In genomic region chr10:120250911-120251683, GRCm38 (mm10) we compare ENCODE assay signal across 21 mouse cellular contexts. TPM values are rescaled to one million over a fixed set of nuclear protein-coding genes. Genes with fewer than 3 reads are reported as not detected.
DNase-seq lines count a peak whose midpoint lies in the region; ATAC-seq and TF ChIP-seq lines count a peak whose summit lies in the region.
"Had no signal": no experiment of that assay in that cellular context is flagged by ENCODE, and none has a peak within 500 bp of the region (broad histone marks: within the 10 kb centered on the region; RNA-seq: fewer than 3 reads in every experiment).

No protein-coding gene starts in this region.

- no peaks in the 10 kb centered on the region; a peak in 1 of 4 replicates for H3K27me3 ChIP-seq in MEL (ENCODE audit: control insufficient read depth in 1 of 2, insufficient read depth in 2 of 2, low read length in 2 of 2)
- H3K27me3 ChIP-seq: heart, embryonic 12.5 days; intestine, embryonic 15.5 days; neural tube, embryonic 13.5 days; Patski had no signal

- H3K79me2 ChIP-seq in MEL (ENCODE audit: control insufficient read depth, insufficient read depth, low read length, poor library complexity) = no peaks in the 10 kb centered on the region

- no peak overlapping the region for H3K27ac ChIP-seq in gastrocnemius, adult 2 months
- H3K27ac ChIP-seq in layer of hippocampus, adult 2 months = no peak overlapping the region
- no peak overlapping the region for H3K27ac ChIP-seq in MEL (ENCODE audit: control insufficient read depth, low read depth, low read length)
- H3K27ac ChIP-seq: intestine, embryonic 15.5 days; neural tube, embryonic 13.5 days had no signal

- TF ChIP-seq CTCF in gastrocnemius, adult 2 months (IDR thresholded peaks at IDR 0.05) = peak; percentile 17; the same call in 1 of the 2 replicates
- TF ChIP-seq CTCF in layer of hippocampus, adult 2 months (conservative IDR thresholded peaks at IDR 0.05) = peak; percentile 48
- peak; percentile 10 to 65 (median 33); a peak in 2 of 6 replicates for TF ChIP-seq CTCF in MEL (IDR thresholded peaks at IDR 0.05 in 2 of 3, conservative IDR thresholded peaks at IDR 0.05 in 1 of 3; ENCODE audit: control insufficient read depth in 1 of 3, insufficient read depth in 1 of 3, low read depth in 2 of 3, low read length in 3 of 3, poor library complexity in 1 of 3, severe bottlenecking in 1 of 3)

- no peak overlapping the region for H3K9ac ChIP-seq in MEL (ENCODE audit: control insufficient read depth, low read depth, low read length, poor library complexity, severe bottlenecking)
- H3K9ac ChIP-seq: heart, embryonic 12.5 days; intestine, embryonic 15.5 days; neural tube, embryonic 13.5 days had no signal

- no peak for ATAC-seq in monocyte, adult 5-6 weeks (replicated peaks; ENCODE audit: insufficient number of reproducible peaks, low FRiP score, low TSS enrichment, poor library complexity, severe bottlenecking)
- ATAC-seq: CD4-positive, CD25-positive, alpha-beta regulatory T cell, adult 4 months; forebrain, embryonic 16.5 days; intestine, embryonic 15.5 days; Patski had no signal

- intact Hi-C loops in gastrocnemius, adult 2 months (cut with DNase I) = no loop called here

- no peak overlapping the region for H3K4me3 ChIP-seq in gastrocnemius, adult 2 months
- H3K4me3 ChIP-seq in layer of hippocampus, adult 2 months = no peak overlapping the region
- no peak overlapping the region for H3K4me3 ChIP-seq in MEL (ENCODE audit: control insufficient read depth in 1 of 2, insufficient read depth in 1 of 2, low read depth in 2 of 2, low read length in 2 of 2)
- H3K4me3 ChIP-seq: heart, embryonic 12.5 days; intestine, embryonic 15.5 days; megakaryocyte, embryonic 14.5 days; neural tube, embryonic 13.5 days had no signal

- no peaks in the 10 kb centered on the region for H3K4me1 ChIP-seq in MEL (ENCODE audit: control insufficient read depth in 1 of 2, insufficient read depth in 2 of 2, low read length in 2 of 2)
- H3K4me1 ChIP-seq: intestine, embryonic 15.5 days had no signal

- no peak for DNase-seq in gastrocnemius, adult 2 months
- DNase-seq in gastrocnemius, postnatal 10 days = no peak
- no peak for DNase-seq in layer of hippocampus, adult 2 months (ENCODE audit: low spot score in 2 of 2)
- no peak for DNase-seq in layer of hippocampus, postnatal 10 days (ENCODE audit: low spot score in 2 of 2)
- DNase-seq in 416B (ENCODE audit: low read depth) = peak; percentile 21
- peak; percentile 41 for DNase-seq in MEL (ENCODE audit: low read depth, low spot score)
- DNase-seq in right cerebral cortex, adult 2 months (ENCODE audit: low spot score in 2 of 2) = no peak
- DNase-seq: cerebellum, adult 11 months; gastrocnemius, postnatal 25 days; heart, postnatal 36 days; liver; lung, adult 18-20 months; thymus, postnatal 14 days had no signal

- TF ChIP-seq RAD21 in MEL (IDR thresholded peaks at IDR 0.05; ENCODE audit: low read depth, low read length) = peak; percentile 41

- no peak for TF ChIP-seq EP300 in MEL (IDR thresholded peaks at IDR 0.05; ENCODE audit: low read depth in 1 of 2, low read length in 2 of 2)

- H3K36me3 ChIP-seq in MEL (ENCODE audit: control insufficient read depth in 1 of 2, insufficient read depth in 2 of 2, low read length in 2 of 2) = no peaks in the 10 kb centered on the region
- H3K36me3 ChIP-seq: heart, embryonic 12.5 days; intestine, embryonic 15.5 days; neural tube, embryonic 13.5 days had no signal

- H3K9me3 ChIP-seq in MEL (replicated peaks; ENCODE audit: insufficient read depth, low read length) = no peaks in the 10 kb centered on the region
- H3K9me3 ChIP-seq: heart, embryonic 12.5 days; intestine, embryonic 15.5 days; megakaryocyte, embryonic 14.5 days; neural tube, embryonic 13.5 days had no signal

- TF ChIP-seq POLR2A in MEL (IDR thresholded peaks at IDR 0.05; ENCODE audit: control insufficient read depth in 1 of 2, insufficient read depth in 1 of 2, low read depth in 1 of 2, low read length in 2 of 2, poor library complexity in 1 of 2) = no peak

TF ChIP-seq in MEL, 35 proteins besides CTCF, POLR2A, EP300 and RAD21:
- no peak for TF ChIP-seq ZNF384 (IDR thresholded peaks at IDR 0.05; ENCODE audit: low read depth, low read length)
- no peak for TF ChIP-seq MYB (IDR thresholded peaks at IDR 0.05; ENCODE audit: low read depth, low read length)
- peak; percentile 37; the same call in 1 of the 2 replicates for TF ChIP-seq SMC3 (IDR thresholded peaks at IDR 0.05; ENCODE audit: low read depth, low read length)
- no peak for TF ChIP-seq JUND (IDR thresholded peaks at IDR 0.05; ENCODE audit: low read depth, low read length)
- no peak for TF ChIP-seq USF2 (IDR thresholded peaks at IDR 0.05; ENCODE audit: borderline replicate concordance in 1 of 2, insufficient read depth in 1 of 2, low read depth in 1 of 2, low read length in 2 of 2)
- TF ChIP-seq MAX (IDR thresholded peaks at IDR 0.05; ENCODE audit: low read length) = no peak
- no peak for TF ChIP-seq MEF2A (IDR thresholded peaks at IDR 0.05; ENCODE audit: extremely low read depth, insufficient replicate concordance, low read depth, low read length, poor library complexity, severe bottlenecking)
- no peak for TF ChIP-seq ZKSCAN1 (IDR thresholded peaks at IDR 0.05; ENCODE audit: low read depth, low read length)
- no peak for TF ChIP-seq SIN3A (IDR thresholded peaks at IDR 0.05; ENCODE audit: low read length)
- no peak for TF ChIP-seq GABPA (IDR thresholded peaks at IDR 0.05; ENCODE audit: low read depth, low read length)
- TF ChIP-seq NELFE (IDR thresholded peaks at IDR 0.05; ENCODE audit: low read depth, low read length) = no peak
- TF ChIP-seq USF1 (IDR thresholded peaks at IDR 0.05; ENCODE audit: low read depth, low read length) = no peak
- TF ChIP-seq MAFK (IDR thresholded peaks at IDR 0.05; ENCODE audit: borderline replicate concordance, low read depth, low read length) = no peak
- no peak for TF ChIP-seq MYC (IDR thresholded peaks at IDR 0.05; ENCODE audit: low read depth, low read length)
- TF ChIP-seq ETS1 (IDR thresholded peaks at IDR 0.05; ENCODE audit: low read depth, low read length) = no peak
- peak; percentile 65 for TF ChIP-seq GATA1 (IDR thresholded peaks at IDR 0.05; ENCODE audit: low read depth, low read length)

RNA-seq across cellular contexts. Expression of gene Llph, which starts 24.2 kb away (rescaled TPM):
- total RNA-seq in gastrocnemius, adult 2 months (2021) = 10 to 100 TPM; 17.0 to 17.2 TPM
- total RNA-seq in gastrocnemius, postnatal 10 days (2021) = 10 to 100 TPM; 14.1 to 14.7 TPM
- 10 to 100 TPM; 15.0 to 16.1 TPM for total RNA-seq in layer of hippocampus, adult 2 months (2021)
- 10 to 100 TPM; 21.5 to 24.2 TPM for total RNA-seq in layer of hippocampus, postnatal 10 days (2021)
- total RNA-seq in MEL (2012; rRNA removed) = 86.0 and 97.5 TPM in 2 replicates
- polyA plus RNA-seq in MEL (2012; ENCODE audit: insufficient read depth in 1 of 2, insufficient read length in 2 of 2, low read depth in 1 of 2, low replicate concordance in 2 of 2, missing spikeins in 1 of 2) = 100 to 1,000 TPM in 1 of 2 experiments, not detected in 1; 243 TPM
- 57.4 to 79.1 TPM (median 74.2 TPM) in 3 replicates for total RNA-seq in monocyte, adult 5-6 weeks (2017)

RNA-seq across cellular contexts. Expression of gene Irak3, which starts 49.2 kb away (rescaled TPM):
- 1 to 10 TPM; 2.6 to 2.7 TPM for total RNA-seq in gastrocnemius, adult 2 months (2021)
- 1 to 10 TPM; 3.4 TPM for total RNA-seq in gastrocnemius, postnatal 10 days (2021)
- under 1 TPM; 0.49 to 0.61 TPM for total RNA-seq in layer of hippocampus, adult 2 months (2021)
- under 1 TPM; 0.22 to 0.64 TPM for total RNA-seq in layer of hippocampus, postnatal 10 days (2021)
- not detected in 2 replicates for total RNA-seq in MEL (2012; rRNA removed)
- under 1 TPM in 1 of 2 experiments, not detected in 1; 0.47 TPM for polyA plus RNA-seq in MEL (2012; ENCODE audit: insufficient read depth in 1 of 2, insufficient read length in 2 of 2, low read depth in 1 of 2, low replicate concordance in 2 of 2, missing spikeins in 1 of 2)
- 30.9 to 31.9 TPM (median 31.4 TPM) in 3 replicates for total RNA-seq in monocyte, adult 5-6 weeks (2017)

RNA-seq across cellular contexts. Expression of gene Tmbim4, which starts 49.7 kb away (rescaled TPM):
- total RNA-seq in gastrocnemius, adult 2 months (2021) = 10 to 100 TPM; 71.5 to 77.2 TPM
- total RNA-seq in gastrocnemius, postnatal 10 days (2021) = 10 to 100 TPM; 65.2 to 67.7 TPM
- total RNA-seq in layer of hippocampus, adult 2 months (2021) = 10 to 100 TPM; 55.6 to 59.0 TPM
- total RNA-seq in layer of hippocampus, postnatal 10 days (2021) = 10 to 100 TPM; 56.2 to 57.1 TPM
- 47.3 and 52.5 TPM in 2 replicates for total RNA-seq in MEL (2012; rRNA removed)
- 10 to 100 TPM in 1 of 2 experiments, not detected in 1; 80.3 TPM for polyA plus RNA-seq in MEL (2012; ENCODE audit: insufficient read depth in 1 of 2, insufficient read length in 2 of 2, low read depth in 1 of 2, low replicate concordance in 2 of 2, missing spikeins in 1 of 2)
- total RNA-seq in monocyte, adult 5-6 weeks (2017) = 150 to 178 TPM (median 170 TPM) in 3 replicates

Comparison
In these comparisons a context has a peak if more than half of its experiments do, and no peak if none do; other contexts are left out.
1. DNase-seq: peak in 416B (single experiment) and MEL (single experiment); none in gastrocnemius, adult 2 months (single experiment), gastrocnemius, postnatal 10 days (single experiment), layer of hippocampus, adult 2 months (0 of 2), layer of hippocampus, postnatal 10 days (0 of 2) and right cerebral cortex, adult 2 months (0 of 2).
2. Peak in every context shown above with its lines, with median percentiles within 50 percentile points of each other: CTCF ChIP-seq.